Mouse (Mus musculus) brain, adult 10 weeks (tissue): ENCODE data around the gene Ptpn21. TPM values are rescaled to one million over a fixed set of nuclear protein-coding genes. Genes with fewer than 3 reads are reported as not detected.

Experiments used
- polyA plus RNA-seq: library from polyadenylated mRNA; stranded (reverse); fragments of 350-450 nt; fragmentation: Illumina TruSeq; extraction: RNeasy Lipid Tissue Mini Kit (QIAGEN cat#74804); gene quantifications from one replicate; pipeline ENCODE4 v1.2.3, GENCODE M21; 2015; ENCODE audit warnings: low read depth, low replicate concordance

Ptpn21 gene
- 4.2 TPM for polyA plus RNA-seq

GRCm38 (mm10) chr12:98736951-98737800 lies at the start of gene Ptpn21:
Ptpn21 (minus strand) TSS chr12:98737405.

GRCm38 (mm10) chr12:98746746-98747379 lies 9.7 kb upstream of the Ptpn21 start, which contains the start of gene Zc3h14:
Zc3h14 (plus strand) TSS chr12:98746964.

GRCm38 (mm10) chr12:98627392-98628259 lies 109.6 kb downstream of the Ptpn21 start, which contains the start of gene Spata7:
Spata7 (plus strand) TSS chr12:98628157.

Other genes starting within 250 kb of the Ptpn21 start
- gene Kcnk10, start 159.1 kb downstream of the Ptpn21 start, polyA plus RNA-seq = 3.9 TPM
- gene Spata7, start 109.2 kb downstream of the Ptpn21 start, polyA plus RNA-seq = 26.1 TPM
- gene Zc3h14, start 9.6 kb upstream of the Ptpn21 start, polyA plus RNA-seq = 80.7 TPM
- 67.4 TPM for gene Eml5, start 164.1 kb upstream of the Ptpn21 start, polyA plus RNA-seq
- gene Ttc8, start 183.2 kb upstream of the Ptpn21 start, polyA plus RNA-seq = 30.8 TPM